ENCODE assay signal across 21 mouse cellular contexts in genomic region chr12:81943331-81944062, GRCm38 (mm10).
A peak's percentile ranks its signal among the peaks of the same experiment; 100 is the strongest.
DNase-seq lines count a peak whose midpoint lies in the region; ATAC-seq lines count a peak whose summit lies in the region.
"Had no signal": no experiment of that assay in that cellular context is flagged by ENCODE, and none has a peak within 500 bp of the region (broad histone marks: within the 10 kb centered on the region; RNA-seq: fewer than 3 reads in every experiment).

No protein-coding gene starts in this region.

- H3K4me2 ChIP-seq in intestine, embryonic 16.5 days (ENCODE audit: low read depth, low read length) = no peak overlapping the region
- no peak overlapping the region for H3K4me2 ChIP-seq in intestine, embryonic 15.5 days (replicated peaks)
- no peak overlapping the region for H3K4me2 ChIP-seq in lung, embryonic 16.5 days (ENCODE audit: low read depth, low read length)
- H3K4me2 ChIP-seq in kidney, embryonic 16.5 days (replicated peaks; ENCODE audit: low read depth, low read length) = no peak overlapping the region
- H3K4me2 ChIP-seq: forebrain, embryonic 12.5 days; heart, embryonic 13.5 days; hindbrain, embryonic 13.5 days; midbrain, embryonic 15.5 days had no signal

- H3K9ac ChIP-seq in intestine, embryonic 16.5 days (ENCODE audit: low read depth, low read length) = no peak overlapping the region
- H3K9ac ChIP-seq in intestine, embryonic 15.5 days = no peak overlapping the region
- no peak overlapping the region for H3K9ac ChIP-seq in lung, embryonic 16.5 days (ENCODE audit: low read length)
- H3K9ac ChIP-seq in kidney, embryonic 16.5 days (replicated peaks; ENCODE audit: low read length) = no peak overlapping the region
- H3K9ac ChIP-seq: forebrain, embryonic 12.5 days; heart, embryonic 13.5 days; hindbrain, embryonic 13.5 days; midbrain, embryonic 15.5 days had no signal

- no peak for ATAC-seq in intestine, embryonic 16.5 days
- ATAC-seq in intestine, embryonic 15.5 days = no peak
- ATAC-seq in lung, embryonic 16.5 days (ENCODE audit: low read depth) = peak; percentile 79
- ATAC-seq in kidney, embryonic 16.5 days (ENCODE audit: low FRiP score, low TSS enrichment) = no peak
- ATAC-seq: inflammation-experienced regulatory T-cells, adult 6 months; midbrain, embryonic 15.5 days had no signal

- H3K4me3 ChIP-seq in intestine, embryonic 16.5 days (ENCODE audit: low read length) = no peak overlapping the region
- no peak overlapping the region for H3K4me3 ChIP-seq in intestine, embryonic 15.5 days (replicated peaks)
- H3K4me3 ChIP-seq in lung, embryonic 16.5 days (ENCODE audit: low read length) = no peak overlapping the region
- H3K4me3 ChIP-seq in kidney, embryonic 16.5 days (ENCODE audit: low read length) = no peak overlapping the region
- H3K4me3 ChIP-seq: embryonic facial prominence, embryonic 10.5 days; forebrain, embryonic 12.5 days; heart, embryonic 13.5 days; hindbrain, embryonic 13.5 days; left cerebral cortex, adult 2 months; midbrain, embryonic 15.5 days; myocyte had no signal

- H3K27ac ChIP-seq in intestine, embryonic 16.5 days (ENCODE audit: low read length) = peak overlapping the region; percentile 2
- H3K27ac ChIP-seq in intestine, embryonic 15.5 days = no peak overlapping the region
- peak overlapping the region; percentile 66 for H3K27ac ChIP-seq in lung, embryonic 16.5 days (ENCODE audit: low read length)
- peak overlapping the region; percentile 6; the same call in 1 of the 2 replicates for H3K27ac ChIP-seq in kidney, embryonic 16.5 days (ENCODE audit: low read length)
- H3K27ac ChIP-seq: embryonic facial prominence, embryonic 10.5 days; forebrain, embryonic 12.5 days; heart, embryonic 13.5 days; hindbrain, embryonic 13.5 days; left cerebral cortex, adult 2 months; midbrain, embryonic 15.5 days had no signal

- H3K4me1 ChIP-seq in intestine, embryonic 16.5 days (ENCODE audit: control insufficient read depth, insufficient read depth, low read length) = peaks cover 13% of the 10 kb centered on the region
- H3K4me1 ChIP-seq in intestine, embryonic 15.5 days (replicated peaks) = peaks cover 14% of the 10 kb centered on the region
- H3K4me1 ChIP-seq in lung, embryonic 16.5 days (replicated peaks; ENCODE audit: control insufficient read depth, insufficient read depth, low read length) = peaks cover 9% of the 10 kb centered on the region
- peaks cover 10% of the 10 kb centered on the region; the same call in 1 of the 2 replicates for H3K4me1 ChIP-seq in kidney, embryonic 16.5 days (ENCODE audit: insufficient read depth, low read length)
- H3K4me1 ChIP-seq: embryonic facial prominence, embryonic 10.5 days; forebrain, embryonic 12.5 days; hindbrain, embryonic 13.5 days; midbrain, embryonic 15.5 days had no signal

- WGBS in intestine, embryonic 16.5 days = 49% methylated on average over 12 of the region's 12 CpGs
- WGBS in intestine, embryonic 15.5 days = 55% methylated on average over 12 of the region's 12 CpGs
- 49% methylated on average over 12 of the region's 12 CpGs for WGBS in lung, embryonic 16.5 days
- WGBS in kidney, embryonic 16.5 days = 69% methylated on average over 12 of the region's 12 CpGs

- no peaks in the 10 kb centered on the region for H3K27me3 ChIP-seq in intestine, embryonic 16.5 days (replicated peaks; ENCODE audit: control insufficient read depth, insufficient read depth, low read length)
- H3K27me3 ChIP-seq in intestine, embryonic 15.5 days (replicated peaks) = no peaks in the 10 kb centered on the region
- H3K27me3 ChIP-seq in lung, embryonic 16.5 days (ENCODE audit: control insufficient read depth, insufficient read depth, low read depth, low read length) = no peaks in the 10 kb centered on the region
- H3K27me3 ChIP-seq in kidney, embryonic 16.5 days (ENCODE audit: insufficient read depth, low read length) = no peaks in the 10 kb centered on the region
- H3K27me3 ChIP-seq: forebrain, embryonic 12.5 days; heart, embryonic 13.5 days; hindbrain, embryonic 13.5 days; midbrain, embryonic 15.5 days had no signal

- no peak for DNase-seq in lung, postnatal 36 days
- no peak for DNase-seq in left cerebral cortex, adult 18-20 months (ENCODE audit: low spot score in 2 of 2)
- no peak for DNase-seq in right cerebral cortex, postnatal 14 days
- DNase-seq: cerebellum, adult 2 months; left cerebral cortex, postnatal 4 days; liver; lung, adult 2 months; spleen, adult 18-20 months had no signal

- H3K36me3 ChIP-seq in intestine, embryonic 16.5 days (ENCODE audit: control insufficient read depth, insufficient read depth, low read length) = no peaks in the 10 kb centered on the region
- H3K36me3 ChIP-seq in intestine, embryonic 15.5 days = peaks cover 3% of the 10 kb centered on the region; the same call in 1 of the 2 replicates
- no peaks in the 10 kb centered on the region for H3K36me3 ChIP-seq in lung, embryonic 16.5 days (ENCODE audit: control insufficient read depth, insufficient read depth, low read length)
- H3K36me3 ChIP-seq in kidney, embryonic 16.5 days (ENCODE audit: insufficient read depth, low read length) = 0 out of 2 replicates have a peak, but pooled peaks cover 3% of the 10 kb centered on the region
- H3K36me3 ChIP-seq: forebrain, embryonic 12.5 days; G1E; midbrain, embryonic 15.5 days had no signal

- no peaks in the 10 kb centered on the region for H3K9me3 ChIP-seq in intestine, embryonic 16.5 days (ENCODE audit: control insufficient read depth, low read length)
- no peaks in the 10 kb centered on the region for H3K9me3 ChIP-seq in intestine, embryonic 15.5 days
- H3K9me3 ChIP-seq in lung, embryonic 16.5 days (ENCODE audit: control insufficient read depth, low read length) = no peaks in the 10 kb centered on the region
- H3K9me3 ChIP-seq in kidney, embryonic 16.5 days (ENCODE audit: low read length) = 0 out of 2 replicates have a peak, but pooled peaks cover 3% of the 10 kb centered on the region
- H3K9me3 ChIP-seq: embryonic facial prominence, embryonic 10.5 days; forebrain, embryonic 12.5 days; G1E; heart, embryonic 13.5 days; hindbrain, embryonic 13.5 days; midbrain, embryonic 15.5 days had no signal
